ENCODE assay signal across 9 mouse cellular contexts in the genomic region with DNA sequence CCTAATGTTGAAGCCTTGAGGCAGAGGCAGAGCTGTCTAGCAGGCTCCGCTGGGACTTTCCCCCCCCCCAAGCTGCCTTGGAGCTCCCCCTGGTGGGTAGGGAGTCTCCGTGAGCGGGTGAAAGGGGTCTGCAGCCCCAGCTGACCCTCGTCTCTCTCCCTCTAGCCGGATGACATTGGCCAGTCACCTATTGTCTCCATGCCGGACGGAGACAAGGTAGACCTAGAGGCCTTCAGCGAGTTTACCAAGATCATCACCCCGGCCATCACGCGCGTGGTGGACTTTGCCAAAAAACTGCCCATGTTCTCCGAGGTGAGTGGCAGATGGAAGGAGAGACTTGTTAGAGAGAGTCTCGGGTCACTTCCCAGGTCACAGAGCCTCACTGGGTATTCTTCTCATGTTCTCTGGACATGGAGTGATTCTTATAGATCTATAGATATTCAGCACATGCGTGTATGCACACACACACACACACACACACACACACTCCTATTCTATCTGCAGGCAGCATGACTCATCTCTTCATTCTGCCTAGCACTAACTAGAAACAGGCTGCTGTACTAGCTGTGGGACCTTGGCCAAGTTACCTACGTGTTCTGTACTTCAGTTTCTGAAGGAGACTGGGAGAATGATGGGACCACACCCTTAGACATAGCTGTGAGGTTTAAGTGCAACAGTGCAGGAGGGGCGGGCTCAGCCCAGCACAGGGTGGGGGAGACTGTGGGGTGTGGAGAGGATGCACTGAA. TPM values are rescaled to one million over a fixed set of nuclear protein-coding genes. Genes with fewer than 3 reads are reported as not detected.
DNase-seq lines count a peak whose midpoint lies in the region; ATAC-seq lines count a peak whose summit lies in the region.
"Had no signal": no experiment of that assay in that cellular context is flagged by ENCODE, and none has a peak within 500 bp of the region (broad histone marks: within the 10 kb centered on the region; RNA-seq: fewer than 3 reads in every experiment).

No protein-coding gene starts in this region.

- H3K9me3 ChIP-seq in embryonic facial prominence, embryonic 13.5 days, result no peaks in the 10 kb centered on the region
- H3K9me3 ChIP-seq in limb, embryonic 15.5 days, result no peaks in the 10 kb centered on the region; the same call in 1 of the 2 replicates
- H3K9me3 ChIP-seq in stomach, embryonic 16.5 days (replicated peaks; ENCODE audit: control insufficient read depth, low read length), result no peaks in the 10 kb centered on the region

- peak; percentile 39 for DNase-seq in CD4-positive, CD25-positive, alpha-beta regulatory T cell, adult 2 months (ENCODE audit: low read depth, low spot score)
- peak; percentile 60 for DNase-seq in layer of hippocampus, adult 11-12 months (ENCODE audit: low spot score)
- DNase-seq in layer of hippocampus, adult 8-10 months (ENCODE audit: low spot score in 2 of 2), result no peak
- no peak for DNase-seq in spleen, postnatal 14 days (ENCODE audit: low spot score in 2 of 2)

- ATAC-seq in CD4-positive, CD25-positive, alpha-beta regulatory T cell, adult 4 months, result no peak
- peak; percentile 21; the same call in 1 of the 2 replicates for ATAC-seq in embryonic facial prominence, embryonic 13.5 days (ENCODE audit: insufficient number of reproducible peaks, insufficient read depth, low FRiP score, low TSS enrichment, low read depth)
- ATAC-seq in limb, embryonic 15.5 days (ENCODE audit: insufficient number of reproducible peaks, low FRiP score, low TSS enrichment, low read depth), result peak; percentile 75
- ATAC-seq in stomach, embryonic 16.5 days (ENCODE audit: insufficient read depth, low FRiP score), result peak; percentile 74

- H3K36me3 ChIP-seq in embryonic facial prominence, embryonic 13.5 days, result peaks cover 74% of the 10 kb centered on the region
- peaks cover 62% of the 10 kb centered on the region for H3K36me3 ChIP-seq in limb, embryonic 15.5 days
- H3K36me3 ChIP-seq in stomach, embryonic 16.5 days (ENCODE audit: control insufficient read depth, insufficient read depth, low read length), result peaks cover 29% of the 10 kb centered on the region

- no peak overlapping the region for H3K9ac ChIP-seq in embryonic facial prominence, embryonic 13.5 days
- H3K9ac ChIP-seq in limb, embryonic 15.5 days, result no peak overlapping the region
- H3K9ac ChIP-seq in stomach, embryonic 16.5 days (ENCODE audit: low read length), result 0 out of 2 replicates have a peak overlapping the region, but pooled peaks have one; percentile 39

- no peaks in the 10 kb centered on the region for H3K27me3 ChIP-seq in embryonic facial prominence, embryonic 13.5 days
- no peaks in the 10 kb centered on the region for H3K27me3 ChIP-seq in limb, embryonic 15.5 days
- no peaks in the 10 kb centered on the region for H3K27me3 ChIP-seq in stomach, embryonic 16.5 days (ENCODE audit: control insufficient read depth, insufficient read depth, low read length)

- H3K4me1 ChIP-seq in embryonic facial prominence, embryonic 13.5 days, result peaks cover 48% of the 10 kb centered on the region
- H3K4me1 ChIP-seq in limb, embryonic 15.5 days, result peaks cover 42% of the 10 kb centered on the region
- H3K4me1 ChIP-seq in stomach, embryonic 16.5 days (ENCODE audit: control insufficient read depth, insufficient read depth, low read length), result peaks cover 38% of the 10 kb centered on the region

- WGBS in embryonic facial prominence, embryonic 13.5 days, result 60% methylated on average over 17 of the region's 17 CpGs
- 61% methylated on average over 17 of the region's 17 CpGs for WGBS in limb, embryonic 15.5 days
- WGBS in stomach, embryonic 16.5 days, result 61% methylated on average over 17 of the region's 17 CpGs

- no peak overlapping the region for H3K4me3 ChIP-seq in embryonic facial prominence, embryonic 13.5 days
- no peak overlapping the region for H3K4me3 ChIP-seq in limb, embryonic 15.5 days
- H3K4me3 ChIP-seq in stomach, embryonic 16.5 days (replicated peaks; ENCODE audit: low read length), result no peak overlapping the region

- no peak overlapping the region for H3K4me2 ChIP-seq in embryonic facial prominence, embryonic 13.5 days
- no peak overlapping the region for H3K4me2 ChIP-seq in limb, embryonic 15.5 days
- H3K4me2 ChIP-seq in stomach, embryonic 16.5 days (ENCODE audit: low read depth, low read length), result no peak overlapping the region

- peak overlapping the region; percentile 28; the same call in 1 of the 2 replicates for H3K27ac ChIP-seq in embryonic facial prominence, embryonic 13.5 days
- H3K27ac ChIP-seq in limb, embryonic 15.5 days, result peak overlapping the region; percentile 62
- H3K27ac ChIP-seq in stomach, embryonic 16.5 days (ENCODE audit: low read length), result peak overlapping the region; percentile 82
- H3K27ac ChIP-seq: macrophage had no signal

RNA-seq across cellular contexts. Expression of a gene that starts 12.2 kb away (rescaled TPM):
- polyA plus RNA-seq in CD4-positive, CD25-positive, alpha-beta regulatory T cell, adult 4 months (2017; shearing (Covaris generic)), result 10 to 100 TPM in 1 of 2 experiments, 1 to 10 TPM in 1; 4.9 to 12.3 TPM
- total RNA-seq in layer of hippocampus, adult 8-10 months (2022), result 10 to 100 TPM; 86.6 to 99.6 (median 92.7) TPM
- 1.4 and 1.5 TPM in 2 replicates for polyA plus RNA-seq in embryonic facial prominence, embryonic 13.5 days (2015; fragmentation: Nextera tagmentation; extraction: Ambion mirVana)
- 1.2 TPM in 2 replicates for polyA plus RNA-seq in limb, embryonic 15.5 days (2015; fragmentation: Nextera tagmentation; extraction: Ambion mirVana)
- polyA plus RNA-seq in stomach, embryonic 16.5 days (2015; fragmentation: Nextera tagmentation; extraction: Ambion mirVana), result 2.6 and 4.1 TPM in 2 replicates

RNA-seq across cellular contexts. Expression of a gene that starts 22.5 kb away (rescaled TPM):
- 1 to 10 TPM; 4.8 to 5.7 TPM for polyA plus RNA-seq in CD4-positive, CD25-positive, alpha-beta regulatory T cell, adult 4 months (2017; shearing (Covaris generic))
- 100 to 1,000 TPM; 919 to 985 (median 938) TPM for total RNA-seq in layer of hippocampus, adult 8-10 months (2022)
- 46.5 and 47.3 TPM in 2 replicates for polyA plus RNA-seq in embryonic facial prominence, embryonic 13.5 days (2015; fragmentation: Nextera tagmentation; extraction: Ambion mirVana)
- polyA plus RNA-seq in limb, embryonic 15.5 days (2015; fragmentation: Nextera tagmentation; extraction: Ambion mirVana), result 38.4 and 39.6 TPM in 2 replicates
- polyA plus RNA-seq in stomach, embryonic 16.5 days (2015; fragmentation: Nextera tagmentation; extraction: Ambion mirVana), result 32.9 and 37.8 TPM in 2 replicates

RNA-seq across cellular contexts. Expression of a gene that starts 32.4 kb away (rescaled TPM):
- polyA plus RNA-seq in CD4-positive, CD25-positive, alpha-beta regulatory T cell, adult 4 months (2017; shearing (Covaris generic)), result 10 to 100 TPM; 22.3 to 24.8 TPM
- total RNA-seq in layer of hippocampus, adult 8-10 months (2022), result 100 to 1,000 TPM; 140 to 201 (median 177) TPM
- polyA plus RNA-seq in embryonic facial prominence, embryonic 13.5 days (2015; fragmentation: Nextera tagmentation; extraction: Ambion mirVana), result 31.5 and 33.0 TPM in 2 replicates
- 22.9 and 25.8 TPM in 2 replicates for polyA plus RNA-seq in limb, embryonic 15.5 days (2015; fragmentation: Nextera tagmentation; extraction: Ambion mirVana)
- 18.0 and 18.4 TPM in 2 replicates for polyA plus RNA-seq in stomach, embryonic 16.5 days (2015; fragmentation: Nextera tagmentation; extraction: Ambion mirVana)

RNA-seq across cellular contexts. Expression of a gene that starts 33.7 kb away (rescaled TPM):
- polyA plus RNA-seq in CD4-positive, CD25-positive, alpha-beta regulatory T cell, adult 4 months (2017; shearing (Covaris generic)), result 10 to 100 TPM; 27.0 to 37.5 TPM
- total RNA-seq in layer of hippocampus, adult 8-10 months (2022), result 100 to 1,000 TPM; 118 to 162 (median 138) TPM
- polyA plus RNA-seq in embryonic facial prominence, embryonic 13.5 days (2015; fragmentation: Nextera tagmentation; extraction: Ambion mirVana), result 63.8 and 65.0 TPM in 2 replicates
- polyA plus RNA-seq in limb, embryonic 15.5 days (2015; fragmentation: Nextera tagmentation; extraction: Ambion mirVana), result 47.6 and 48.3 TPM in 2 replicates
- polyA plus RNA-seq in stomach, embryonic 16.5 days (2015; fragmentation: Nextera tagmentation; extraction: Ambion mirVana), result 42.2 and 44.2 TPM in 2 replicates

RNA-seq across cellular contexts. Expression of a gene that starts 41.8 kb away (rescaled TPM):
- polyA plus RNA-seq in CD4-positive, CD25-positive, alpha-beta regulatory T cell, adult 4 months (2017; shearing (Covaris generic)), result 10 to 100 TPM; 13.6 to 14.5 TPM
- total RNA-seq in layer of hippocampus, adult 8-10 months (2022), result 10 to 100 TPM; 50.5 to 64.9 (median 59.4) TPM
- polyA plus RNA-seq in embryonic facial prominence, embryonic 13.5 days (2015; fragmentation: Nextera tagmentation; extraction: Ambion mirVana), result 39.0 and 40.3 TPM in 2 replicates
- polyA plus RNA-seq in limb, embryonic 15.5 days (2015; fragmentation: Nextera tagmentation; extraction: Ambion mirVana), result 30.0 and 32.5 TPM in 2 replicates
- polyA plus RNA-seq in stomach, embryonic 16.5 days (2015; fragmentation: Nextera tagmentation; extraction: Ambion mirVana), result 25.1 and 26.3 TPM in 2 replicates

Comparison
In these comparisons a context has a peak if more than half of its experiments do, and no peak if none do; other contexts are left out.
1. DNase-seq: peak in CD4-positive, CD25-positive, alpha-beta regulatory T cell, adult 2 months (single experiment) and layer of hippocampus, adult 11-12 months (single experiment); none in layer of hippocampus, adult 8-10 months (0 of 2) and spleen, postnatal 14 days (0 of 2).
2. H3K27ac ChIP-seq: peak in every context shown above with its lines; median percentile 82 in stomach, embryonic 16.5 days; 62 in limb, embryonic 15.5 days; 28 in embryonic facial prominence, embryonic 13.5 days.